Mouse (Mus musculus): ENCODE measurements around the gene Timp4. TPM values are rescaled to one million over a fixed set of nuclear protein-coding genes. Genes with fewer than 3 reads are reported as not detected.

Timp4 gene
- polyA plus RNA-seq, 1 experiment from 2014 or later: 0.05 TPM

GRCm38 (mm10) chr6:115227529-115227928 is 24.5 kb downstream of the Timp4 start:
- Histone ChIP-seq H3K9ac (ENCODE audit: low read length) (no peak overlapping the region), H3K27ac (ENCODE audit: low read depth, low read length) (no peak overlapping the region), H3K4me2 (ENCODE audit: low read depth, low read length, severe bottlenecking) (no peak overlapping the region), H3K9me3 (ENCODE audit: control insufficient read depth, low read length) (no peaks in the 10 kb centered on the region), H3K36me3 (ENCODE audit: control insufficient read depth, insufficient read depth, low read length) (no peaks in the 10 kb centered on the region), H3K27me3 (ENCODE audit: control insufficient read depth, insufficient read depth, low read length) (no peaks in the 10 kb centered on the region), H3K4me1 (replicated peaks; ENCODE audit: control insufficient read depth, insufficient read depth, low read length) (no peaks in the 10 kb centered on the region), H3K4me3 (ENCODE audit: low read depth, low read length) (no peak overlapping the region)
- WGBS: 21% methylated on average over 2 of the region's 2 CpGs
- peak; percentile 84 for DNase-seq (ENCODE audit: low spot score)
- ATAC-seq (replicated peaks; ENCODE audit: low FRiP score): no peak

- ATAC-seq (replicated peaks; ENCODE audit: low FRiP score) (no peak), DNase-seq (ENCODE audit: low spot score) (no peak)
- Histone ChIP-seq H3K9ac (ENCODE audit: low read length) (no peak within 1 kb of the TSS), H3K4me2 (ENCODE audit: low read depth, low read length, severe bottlenecking) (no peak within 1 kb of the TSS), H3K4me1 (replicated peaks; ENCODE audit: control insufficient read depth, insufficient read depth, low read length) (no peaks in the 10 kb centered on the region), H3K27ac (ENCODE audit: low read depth, low read length) (no peak within 1 kb of the TSS), H3K27me3 (ENCODE audit: control insufficient read depth, insufficient read depth, low read length) (no peaks in the 10 kb centered on the region), H3K4me3 (ENCODE audit: low read depth, low read length) (no peak within 1 kb of the TSS), H3K9me3 (ENCODE audit: control insufficient read depth, low read length) (no peaks in the 10 kb centered on the region), H3K36me3 (ENCODE audit: control insufficient read depth, insufficient read depth, low read length) (no peaks in the 10 kb centered on the region)
- WGBS: 71% methylated on average over 4 of the region's 4 CpGs
Measured at GRCm38 (mm10) chr6:115227043-115227442, 25.0 kb downstream of the Timp4 start, which contains the start of gene Gm17482. Gm17482 (plus strand) TSS chr6:115227343.

GRCm38 (mm10) chr6:115225519-115225918 is 26.5 kb downstream of the Timp4 start:
- ATAC-seq (replicated peaks; ENCODE audit: low FRiP score): no peak

GRCm38 (mm10) chr6:115221215-115221641 is 30.8 kb downstream of the Timp4 start:
- no peak overlapping the region for H3K27ac ChIP-seq (ENCODE audit: low read depth, low read length)
- 86% methylated on average over 8 of the region's 8 CpGs for WGBS
- DNase-seq (ENCODE audit: low spot score) (no peak), ATAC-seq (replicated peaks; ENCODE audit: low FRiP score) (no peak)
- no peaks in the 10 kb centered on the region for H3K36me3 ChIP-seq (ENCODE audit: control insufficient read depth, insufficient read depth, low read length)
- no peak overlapping the region for H3K4me3 ChIP-seq (ENCODE audit: low read depth, low read length)
- H3K9ac ChIP-seq (ENCODE audit: low read length): no peak overlapping the region
- no peaks in the 10 kb centered on the region for H3K4me1 ChIP-seq (replicated peaks; ENCODE audit: control insufficient read depth, insufficient read depth, low read length)
- no peak overlapping the region for H3K4me2 ChIP-seq (ENCODE audit: low read depth, low read length, severe bottlenecking)
- H3K9me3 ChIP-seq (ENCODE audit: control insufficient read depth, low read length): no peaks in the 10 kb centered on the region
- H3K27me3 ChIP-seq (ENCODE audit: control insufficient read depth, insufficient read depth, low read length): no peaks in the 10 kb centered on the region

More at GRCm38 (mm10) chr6:115225519-115225918, 26.5 kb downstream of the Timp4 start:
- H3K9ac ChIP-seq (ENCODE audit: low read length): no peak overlapping the region
- H3K27ac ChIP-seq (ENCODE audit: low read depth, low read length): no peak overlapping the region
- 71% methylated on average over 3 of the region's 3 CpGs for WGBS
- no peaks in the 10 kb centered on the region for H3K27me3 ChIP-seq (ENCODE audit: control insufficient read depth, insufficient read depth, low read length)
- no peak for DNase-seq (ENCODE audit: low spot score)
- H3K4me2 ChIP-seq (ENCODE audit: low read depth, low read length, severe bottlenecking): no peak overlapping the region
- H3K36me3 ChIP-seq (ENCODE audit: control insufficient read depth, insufficient read depth, low read length): no peaks in the 10 kb centered on the region
- no peak overlapping the region for H3K4me3 ChIP-seq (ENCODE audit: low read depth, low read length)
- H3K9me3 ChIP-seq (ENCODE audit: control insufficient read depth, low read length): no peaks in the 10 kb centered on the region
- no peaks in the 10 kb centered on the region for H3K4me1 ChIP-seq (replicated peaks; ENCODE audit: control insufficient read depth, insufficient read depth, low read length)

- ATAC-seq (replicated peaks; ENCODE audit: low FRiP score) (no peak), DNase-seq (ENCODE audit: low spot score) (no peak)
- 60% methylated on average over 5 of the region's 5 CpGs for WGBS
- H3K4me3 ChIP-seq (ENCODE audit: low read depth, low read length): no peak overlapping the region
- no peaks in the 10 kb centered on the region for H3K27me3 ChIP-seq (ENCODE audit: control insufficient read depth, insufficient read depth, low read length)
- no peaks in the 10 kb centered on the region for H3K9me3 ChIP-seq (ENCODE audit: control insufficient read depth, low read length)
- H3K27ac ChIP-seq (ENCODE audit: low read depth, low read length): no peak overlapping the region
- no peaks in the 10 kb centered on the region for H3K36me3 ChIP-seq (ENCODE audit: control insufficient read depth, insufficient read depth, low read length)
- H3K4me1 ChIP-seq (replicated peaks; ENCODE audit: control insufficient read depth, insufficient read depth, low read length): no peaks in the 10 kb centered on the region
- no peak overlapping the region for H3K4me2 ChIP-seq (ENCODE audit: low read depth, low read length, severe bottlenecking)
- H3K9ac ChIP-seq (ENCODE audit: low read length): no peak overlapping the region
Measured at GRCm38 (mm10) chr6:115213129-115213528, 38.9 kb downstream of the Timp4 start.

GRCm38 (mm10) chr6:115212132-115212903 is 39.7 kb downstream of the Timp4 start:
- no peak for DNase-seq (ENCODE audit: low spot score)
- no peaks in the 10 kb centered on the region for H3K4me1 ChIP-seq (replicated peaks; ENCODE audit: control insufficient read depth, insufficient read depth, low read length)
- H3K36me3 ChIP-seq (ENCODE audit: control insufficient read depth, insufficient read depth, low read length): no peaks in the 10 kb centered on the region
- no peak overlapping the region for H3K27ac ChIP-seq (ENCODE audit: low read depth, low read length)
- no peak overlapping the region for H3K9ac ChIP-seq (ENCODE audit: low read length)
- H3K4me2 ChIP-seq (ENCODE audit: low read depth, low read length, severe bottlenecking): no peak overlapping the region
- WGBS: 62% methylated on average over 5 of the region's 5 CpGs
- ATAC-seq (replicated peaks; ENCODE audit: low FRiP score): no peak
- no peaks in the 10 kb centered on the region for H3K9me3 ChIP-seq (ENCODE audit: control insufficient read depth, low read length)
- no peaks in the 10 kb centered on the region for H3K27me3 ChIP-seq (ENCODE audit: control insufficient read depth, insufficient read depth, low read length)
- no peak overlapping the region for H3K4me3 ChIP-seq (ENCODE audit: low read depth, low read length)

GRCm38 (mm10) chr6:115210820-115211219 is 41.2 kb downstream of the Timp4 start:
- 88% methylated on average over 3 of the region's 3 CpGs for WGBS
- Histone ChIP-seq H3K4me3 (ENCODE audit: low read depth, low read length) (no peak overlapping the region), H3K4me1 (replicated peaks; ENCODE audit: control insufficient read depth, insufficient read depth, low read length) (no peaks in the 10 kb centered on the region), H3K27ac (ENCODE audit: low read depth, low read length) (no peak overlapping the region), H3K36me3 (ENCODE audit: control insufficient read depth, insufficient read depth, low read length) (no peaks in the 10 kb centered on the region), H3K9me3 (ENCODE audit: control insufficient read depth, low read length) (no peaks in the 10 kb centered on the region), H3K4me2 (ENCODE audit: low read depth, low read length, severe bottlenecking) (no peak overlapping the region), H3K9ac (ENCODE audit: low read length) (no peak overlapping the region), H3K27me3 (ENCODE audit: control insufficient read depth, insufficient read depth, low read length) (no peaks in the 10 kb centered on the region)
- ATAC-seq (replicated peaks; ENCODE audit: low FRiP score) (no peak), DNase-seq (ENCODE audit: low spot score) (no peak)

GRCm38 (mm10) chr6:115210187-115210586 is 41.8 kb downstream of the Timp4 start:
- no peak overlapping the region for H3K4me2 ChIP-seq (ENCODE audit: low read depth, low read length, severe bottlenecking)

GRCm38 (mm10) chr6:115203029-115203428 is 49.0 kb downstream of the Timp4 start:
- 75% methylated on average over 3 of the region's 3 CpGs for whole genome bisulfite sequencing
- no peaks in the 10 kb centered on the region for H3K4me1 ChIP-seq (replicated peaks; ENCODE audit: control insufficient read depth, insufficient read depth, low read length)
- no peak overlapping the region for H3K9ac ChIP-seq (ENCODE audit: low read length)
- H3K36me3 ChIP-seq (ENCODE audit: control insufficient read depth, insufficient read depth, low read length): no peaks in the 10 kb centered on the region
- no peaks in the 10 kb centered on the region for H3K27me3 ChIP-seq (ENCODE audit: control insufficient read depth, insufficient read depth, low read length)
- no peak for ATAC-seq (replicated peaks; ENCODE audit: low FRiP score)
- H3K27ac ChIP-seq (ENCODE audit: low read depth, low read length): no peak overlapping the region
- H3K4me2 ChIP-seq (ENCODE audit: low read depth, low read length, severe bottlenecking): no peak overlapping the region
- no peak overlapping the region for H3K4me3 ChIP-seq (ENCODE audit: low read depth, low read length)
- no peaks in the 10 kb centered on the region for H3K9me3 ChIP-seq (ENCODE audit: control insufficient read depth, low read length)
- no peak for DNase-seq (ENCODE audit: low spot score)

More at GRCm38 (mm10) chr6:115210187-115210586, 41.8 kb downstream of the Timp4 start:
- 86% methylated on average over 2 of the region's 2 CpGs for WGBS
- no peak overlapping the region for H3K4me3 ChIP-seq (ENCODE audit: low read depth, low read length)
- no peak overlapping the region for H3K9ac ChIP-seq (ENCODE audit: low read length)
- H3K9me3 ChIP-seq (ENCODE audit: control insufficient read depth, low read length): no peaks in the 10 kb centered on the region
- no peaks in the 10 kb centered on the region for H3K27me3 ChIP-seq (ENCODE audit: control insufficient read depth, insufficient read depth, low read length)
- DNase-seq (ENCODE audit: low spot score) (no peak), ATAC-seq (replicated peaks; ENCODE audit: low FRiP score) (no peak)
- no peaks in the 10 kb centered on the region for H3K4me1 ChIP-seq (replicated peaks; ENCODE audit: control insufficient read depth, insufficient read depth, low read length)
- no peak overlapping the region for H3K27ac ChIP-seq (ENCODE audit: low read depth, low read length)
- no peaks in the 10 kb centered on the region for H3K36me3 ChIP-seq (ENCODE audit: control insufficient read depth, insufficient read depth, low read length)
